13 mouse cellular contexts compared by ENCODE assay signal in the genomic region with DNA sequence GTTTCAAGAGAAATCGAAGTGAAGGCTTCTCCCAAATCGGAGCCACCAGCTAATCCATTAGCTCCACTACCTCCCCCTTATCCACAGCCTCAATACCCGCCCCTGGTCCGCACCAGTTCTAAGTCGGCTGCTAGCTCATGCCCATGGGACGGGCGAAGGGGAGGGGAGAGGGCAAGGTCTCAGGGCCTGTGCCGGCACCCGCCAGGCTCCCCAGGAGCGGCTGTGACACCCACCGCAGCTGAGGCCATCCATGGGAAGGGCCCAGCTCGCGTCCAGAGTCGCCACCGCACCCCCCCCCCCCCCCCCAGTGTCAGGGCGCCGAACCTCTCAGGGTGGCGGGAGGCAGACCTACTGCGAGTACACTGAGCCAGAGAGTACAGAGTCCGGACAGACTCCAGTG. TPM values are rescaled to one million over a fixed set of nuclear protein-coding genes. Genes with fewer than 3 reads are reported as not detected.
DNase-seq lines count a peak whose midpoint lies in the region; ATAC-seq and TF ChIP-seq lines count a peak whose summit lies in the region.
"Had no signal": no experiment of that assay in that cellular context is flagged by ENCODE, and none has a peak within 500 bp of the region (broad histone marks: within the 10 kb centered on the region; RNA-seq: fewer than 3 reads in every experiment).

No protein-coding gene starts in this region.

- 76% methylated on average over 20 of the region's 20 CpGs for WGBS in kidney, postnatal 0 days

- no peaks in the 10 kb centered on the region for H3K27me3 ChIP-seq in kidney, postnatal 0 days (ENCODE audit: insufficient read depth, low read length)

- no peaks in the 10 kb centered on the region for H3K4me1 ChIP-seq in kidney, postnatal 0 days (replicated peaks; ENCODE audit: insufficient read depth, low read length)

- H3K36me3 ChIP-seq in kidney, postnatal 0 days (ENCODE audit: insufficient read depth, low read length) = no peaks in the 10 kb centered on the region

- no peak overlapping the region for H3K27ac ChIP-seq in kidney, postnatal 0 days
- H3K27ac ChIP-seq: gastrocnemius, adult 2 months; macrophage had no signal

- H3K4me3 ChIP-seq in kidney, postnatal 0 days (replicated peaks; ENCODE audit: low read depth, low read length) = no peak overlapping the region
- H3K4me3 ChIP-seq: erythroblast, embryonic 14.5 days; gastrocnemius, adult 2 months had no signal

- H3K9me3 ChIP-seq in kidney, postnatal 0 days (replicated peaks; ENCODE audit: low read length) = no peaks in the 10 kb centered on the region; the same call in 1 of the 2 replicates

- no peak for ATAC-seq in kidney, postnatal 0 days (replicated peaks; ENCODE audit: low FRiP score, low read depth)
- peak; percentile 44; the same call in 1 of the 2 replicates for ATAC-seq in megakaryocyte-erythroid progenitor cell, adult 5-6 weeks (replicated peaks; ENCODE audit: low FRiP score, low TSS enrichment, poor library complexity, severe bottlenecking)

- TF ChIP-seq CTCF in kidney, postnatal 0 days (IDR thresholded peaks at IDR 0.05; ENCODE audit: low read depth) = no peak

- no peak overlapping the region for H3K4me2 ChIP-seq in kidney, postnatal 0 days (ENCODE audit: low read length)

- no peak overlapping the region for H3K9ac ChIP-seq in kidney, postnatal 0 days (ENCODE audit: low read depth, low read length)

- peak; percentile 14 for DNase-seq in adrenal gland, postnatal 10 days
- no peak for DNase-seq in adrenal gland, adult 18-20 months (ENCODE audit: low spot score in 2 of 2)
- DNase-seq in kidney, postnatal 0 days (ENCODE audit: low spot score) = peak; percentile 76
- DNase-seq in kidney, adult 9 months = no peak
- peak; percentile 21 for DNase-seq in right cerebral cortex, postnatal 14 days
- DNase-seq in right cerebral cortex, adult 2 months (ENCODE audit: low spot score in 2 of 2) = no peak
- no peak for DNase-seq in urinary bladder, postnatal 36 days (ENCODE audit: low spot score in 2 of 2)
- DNase-seq: gastrocnemius, adult 2 months; heart, postnatal 36 days had no signal

RNA-seq across cellular contexts. Expression of a gene that starts 26.1 kb away (rescaled TPM):
- not detected for total RNA-seq in adrenal gland, postnatal 10 days (2021)
- total RNA-seq in adrenal gland, adult 18-20 months (2021) = not detected
- not detected in 2 replicates for polyA plus RNA-seq in kidney, postnatal 0 days (2015; fragmentation: Nextera tagmentation; extraction: Ambion mirVana)
- total RNA-seq in megakaryocyte-erythroid progenitor cell, adult 5-6 weeks (2014; fragmentation: Nextera tagmentation) = not detected in 2 replicates
- not detected in 2 replicates for total RNA-seq in megakaryocyte-erythroid progenitor cell, adult 5-6 weeks (2017)
- total RNA-seq: gastrocnemius, adult 2 months; heart, postnatal 36 days; left cerebral cortex, postnatal 25 days had no signal
- polyA plus RNA-seq: erythroblast, embryonic 14.5 days; macrophage had no signal

RNA-seq across cellular contexts. Expression of a gene that starts 32.4 kb away (rescaled TPM):
- 10 to 100 TPM; 67.8 to 70.8 TPM for total RNA-seq in adrenal gland, postnatal 10 days (2021)
- total RNA-seq in adrenal gland, adult 18-20 months (2021) = 10 to 100 TPM; 48.2 to 57.3 TPM
- polyA plus RNA-seq in kidney, postnatal 0 days (2015; fragmentation: Nextera tagmentation; extraction: Ambion mirVana) = 40.5 and 41.3 TPM in 2 replicates
- 72.7 and 84.4 TPM in 2 replicates for total RNA-seq in megakaryocyte-erythroid progenitor cell, adult 5-6 weeks (2014; fragmentation: Nextera tagmentation)
- 101 and 111 TPM in 2 replicates for total RNA-seq in megakaryocyte-erythroid progenitor cell, adult 5-6 weeks (2017)

Comparison
In these comparisons a context has a peak if more than half of its experiments do, and no peak if none do; other contexts are left out.
1. DNase-seq: peak in adrenal gland, postnatal 10 days (single experiment), kidney, postnatal 0 days (single experiment) and right cerebral cortex, postnatal 14 days (single experiment); none in adrenal gland, adult 18-20 months (0 of 2), kidney, adult 9 months (single experiment), right cerebral cortex, adult 2 months (0 of 2) and urinary bladder, postnatal 36 days (0 of 2).